Mouse (Mus musculus) inflammation-experienced regulatory T-cells (primary cell): ENCODE measurements around the gene Btbd16. TPM values are rescaled to one million over a fixed set of nuclear protein-coding genes. Genes with fewer than 3 reads are reported as not detected.

Source experiments
- polyA plus RNA-seq, 2 experiments: library from polyadenylated mRNA; unstranded; fragments of 100-300 nt; shearing (Covaris generic); gene quantifications; one replicate each; pipeline ENCODE4 v1.2.1; 2017

Btbd16 gene
- 1 to 10 TPM; 1.6 to 7.7 TPM for polyA plus RNA-seq

GRCm38 (mm10) chr7:130773914-130774630 lies at the start of gene Btbd16:
Gene Btbd16, plus strand, starts transcription at chr7:130774069.

GRCm38 (mm10) chr7:130865613-130866591 lies 92.0 kb downstream of the Btbd16 start, which contains the start of gene Plekha1:
Gene Plekha1, plus strand, starts transcription at chr7:130865756.

Other genes starting within 250 kb of the Btbd16 start
- gene Nsmce4a, start 201.0 kb upstream of the Btbd16 start, polyA plus RNA-seq, result 100 to 1,000 TPM; 175 to 185 TPM
- 10 to 100 TPM; 11.8 to 20.2 TPM for gene Tacc2, start 196.6 kb upstream of the Btbd16 start, polyA plus RNA-seq
- 10 to 100 TPM; 57.9 to 64.5 TPM for gene Plekha1, start 91.7 kb downstream of the Btbd16 start, polyA plus RNA-seq
- under 1 TPM in 1 of 2 experiments, not detected in 1; 0.18 TPM for gene Htra1, start 162.0 kb downstream of the Btbd16 start, polyA plus RNA-seq